11 mouse cellular contexts compared by ENCODE assay signal in the genomic region with DNA sequence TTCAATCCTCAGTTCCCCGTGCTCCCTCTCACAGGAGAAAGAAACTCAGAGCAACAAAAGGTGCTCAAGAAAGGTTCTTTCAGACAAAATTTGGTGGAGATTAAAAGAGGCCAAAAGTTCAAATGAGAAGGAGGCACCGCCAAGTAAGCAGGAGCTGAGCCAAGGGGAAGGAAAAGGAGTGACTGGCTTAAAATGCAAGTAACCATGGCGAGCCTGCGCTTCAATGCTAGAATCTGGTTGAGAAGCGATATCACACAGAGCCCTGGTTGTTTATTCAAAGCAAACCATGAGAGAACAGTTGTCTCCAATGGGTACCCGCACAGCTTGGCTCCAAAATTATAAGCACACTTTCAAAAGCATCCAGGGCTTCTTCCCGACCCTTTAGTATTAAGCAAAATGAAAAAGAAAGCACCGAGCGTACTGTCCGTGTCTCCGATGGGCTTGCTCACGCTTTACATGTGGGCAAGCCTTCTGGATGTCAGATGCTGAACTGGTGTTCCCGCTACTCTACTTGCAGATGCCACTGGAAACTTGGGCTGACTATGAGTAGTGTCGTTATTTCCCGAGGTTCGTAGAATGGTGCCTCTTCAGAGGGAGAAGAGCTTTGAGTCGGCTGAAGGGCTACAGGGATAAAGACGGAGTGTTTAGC.
DNase-seq lines count a peak whose midpoint lies in the region; ATAC-seq lines count a peak whose summit lies in the region.
"Had no signal": no experiment of that assay in that cellular context is flagged by ENCODE, and none has a peak within 500 bp of the region (broad histone marks: within the 10 kb centered on the region; RNA-seq: fewer than 3 reads in every experiment).

No protein-coding gene starts in this region.

- H3K27me3 ChIP-seq in hindbrain, embryonic 10.5 days (ENCODE audit: insufficient read depth, poor library complexity, severe bottlenecking), result no peaks in the 10 kb centered on the region
- no peaks in the 10 kb centered on the region for H3K27me3 ChIP-seq in hindbrain, embryonic 12.5 days
- H3K27me3 ChIP-seq in intestine, embryonic 15.5 days (replicated peaks), result no peaks in the 10 kb centered on the region
- no peaks in the 10 kb centered on the region for H3K27me3 ChIP-seq in heart, embryonic 11.5 days (ENCODE audit: control insufficient read depth, insufficient read depth, low read length)
- H3K27me3 ChIP-seq: CH12.LX; embryonic facial prominence, embryonic 13.5 days; limb, embryonic 12.5 days had no signal

- H3K9me3 ChIP-seq in hindbrain, embryonic 10.5 days, result no peaks in the 10 kb centered on the region
- H3K9me3 ChIP-seq in hindbrain, embryonic 12.5 days (replicated peaks), result no peaks in the 10 kb centered on the region
- no peaks in the 10 kb centered on the region for H3K9me3 ChIP-seq in intestine, embryonic 15.5 days
- no peaks in the 10 kb centered on the region for H3K9me3 ChIP-seq in heart, embryonic 11.5 days (replicated peaks; ENCODE audit: control insufficient read depth, low read length)
- H3K9me3 ChIP-seq: embryonic facial prominence, embryonic 13.5 days; limb, embryonic 12.5 days had no signal

- no peak for ATAC-seq in hindbrain, embryonic 12.5 days (ENCODE audit: low FRiP score)
- no peak for ATAC-seq in intestine, embryonic 15.5 days
- ATAC-seq in heart, embryonic 11.5 days (replicated peaks; ENCODE audit: insufficient number of reproducible peaks, low FRiP score, low TSS enrichment), result no peak

- H3K9ac ChIP-seq in hindbrain, embryonic 12.5 days, result no peak overlapping the region
- no peak overlapping the region for H3K9ac ChIP-seq in intestine, embryonic 15.5 days
- H3K9ac ChIP-seq in heart, embryonic 11.5 days (ENCODE audit: low read depth, low read length), result no peak overlapping the region
- H3K9ac ChIP-seq: embryonic facial prominence, embryonic 13.5 days; limb, embryonic 12.5 days had no signal

- H3K36me3 ChIP-seq in hindbrain, embryonic 10.5 days, result no peaks in the 10 kb centered on the region
- H3K36me3 ChIP-seq in hindbrain, embryonic 12.5 days, result no peaks in the 10 kb centered on the region
- H3K36me3 ChIP-seq in intestine, embryonic 15.5 days, result no peaks in the 10 kb centered on the region
- H3K36me3 ChIP-seq in heart, embryonic 11.5 days (ENCODE audit: control insufficient read depth, insufficient read depth, low read length), result no peaks in the 10 kb centered on the region
- H3K36me3 ChIP-seq: embryonic facial prominence, embryonic 13.5 days; limb, embryonic 12.5 days had no signal

- peak; percentile 7 for DNase-seq in hindbrain, embryonic 10.5 days (ENCODE audit: low spot score)
- peak; percentile 49 to 67 for DNase-seq in frontal cortex, adult 2 months (ENCODE audit: extremely low spot score in 1 of 2, low spot score in 1 of 2)
- peak; percentile 38 to 52 for DNase-seq in layer of hippocampus, postnatal 36 days
- DNase-seq in right cerebral cortex, postnatal 10 days (ENCODE audit: low spot score in 2 of 2), result peak; percentile 78 to 82
- no peak for DNase-seq in natural killer cell, adult 2 months (ENCODE audit: low spot score in 2 of 2)

- H3K4me3 ChIP-seq in hindbrain, embryonic 10.5 days, result no peak overlapping the region
- H3K4me3 ChIP-seq in hindbrain, embryonic 12.5 days, result no peak overlapping the region
- no peak overlapping the region for H3K4me3 ChIP-seq in intestine, embryonic 15.5 days (replicated peaks)
- H3K4me3 ChIP-seq in heart, embryonic 11.5 days (ENCODE audit: low read depth, low read length), result no peak overlapping the region
- H3K4me3 ChIP-seq: embryonic facial prominence, embryonic 13.5 days; limb, embryonic 12.5 days had no signal

- H3K4me1 ChIP-seq in hindbrain, embryonic 10.5 days (replicated peaks), result 0 out of 2 replicates have a peak, but pooled peaks cover 3% of the 10 kb centered on the region
- H3K4me1 ChIP-seq in hindbrain, embryonic 12.5 days, result no peaks in the 10 kb centered on the region
- no peaks in the 10 kb centered on the region for H3K4me1 ChIP-seq in intestine, embryonic 15.5 days (replicated peaks)
- no peaks in the 10 kb centered on the region for H3K4me1 ChIP-seq in heart, embryonic 11.5 days (ENCODE audit: control insufficient read depth, insufficient read depth, low read length)
- H3K4me1 ChIP-seq: embryonic facial prominence, embryonic 13.5 days; limb, embryonic 12.5 days had no signal

- H3K4me2 ChIP-seq in hindbrain, embryonic 12.5 days (replicated peaks), result no peak overlapping the region
- no peak overlapping the region for H3K4me2 ChIP-seq in intestine, embryonic 15.5 days (replicated peaks)
- H3K4me2 ChIP-seq in heart, embryonic 11.5 days, result no peak overlapping the region
- H3K4me2 ChIP-seq: embryonic facial prominence, embryonic 13.5 days; limb, embryonic 12.5 days had no signal

- WGBS in hindbrain, embryonic 10.5 days, result 63% methylated on average over 18 of the region's 18 CpGs
- 60% methylated on average over 18 of the region's 18 CpGs for WGBS in hindbrain, embryonic 12.5 days
- 93% methylated on average over 18 of the region's 18 CpGs for WGBS in intestine, embryonic 15.5 days
- 83% methylated on average over 18 of the region's 18 CpGs for WGBS in heart, embryonic 11.5 days (ENCODE audit: insufficient replicate concordance)

- H3K27ac ChIP-seq in hindbrain, embryonic 10.5 days, result no peak overlapping the region
- no peak overlapping the region for H3K27ac ChIP-seq in hindbrain, embryonic 12.5 days
- H3K27ac ChIP-seq in intestine, embryonic 15.5 days, result no peak overlapping the region
- H3K27ac ChIP-seq in heart, embryonic 11.5 days (ENCODE audit: low read depth, low read length), result no peak overlapping the region
- H3K27ac ChIP-seq: embryonic facial prominence, embryonic 13.5 days; limb, embryonic 12.5 days had no signal

Comparison
In these comparisons a context has a peak if more than half of its experiments do, and no peak if none do; other contexts are left out.
1. DNase-seq: peak in hindbrain, embryonic 10.5 days (single experiment), frontal cortex, adult 2 months (2 of 2), layer of hippocampus, postnatal 36 days (2 of 2) and right cerebral cortex, postnatal 10 days (2 of 2); none in natural killer cell, adult 2 months (0 of 2).